Mouse (Mus musculus) testis, adult 2 months (tissue): ENCODE data around the gene Usp44.
"Not testable (repeated sequence)": the region's sequence is repeated elsewhere in the genome, so short reads cannot be mapped to it uniquely, and the experiment has no call there.

Experiments
- CTCF ChIP-seq: fragments of 200-500 bp; IDR thresholded peaks from 2 replicates; pipeline ENCODE4 v1.5.1; 2012; ENCODE audit warnings: low read depth, mild to moderate bottlenecking, inconsistent platforms, low read length, moderate library complexity; ENCODE audit not compliant: control insufficient read depth, insufficient read depth, insufficient replicate concordance
- POLR2A ChIP-seq: fragments of 200-500 bp; IDR thresholded peaks from 2 replicates; pipeline ENCODE4 v1.6.1; 2012; ENCODE audit warnings: low read depth, mild to moderate bottlenecking, inconsistent platforms, low read length, moderate library complexity; ENCODE audit not compliant: control insufficient read depth

DNA sequence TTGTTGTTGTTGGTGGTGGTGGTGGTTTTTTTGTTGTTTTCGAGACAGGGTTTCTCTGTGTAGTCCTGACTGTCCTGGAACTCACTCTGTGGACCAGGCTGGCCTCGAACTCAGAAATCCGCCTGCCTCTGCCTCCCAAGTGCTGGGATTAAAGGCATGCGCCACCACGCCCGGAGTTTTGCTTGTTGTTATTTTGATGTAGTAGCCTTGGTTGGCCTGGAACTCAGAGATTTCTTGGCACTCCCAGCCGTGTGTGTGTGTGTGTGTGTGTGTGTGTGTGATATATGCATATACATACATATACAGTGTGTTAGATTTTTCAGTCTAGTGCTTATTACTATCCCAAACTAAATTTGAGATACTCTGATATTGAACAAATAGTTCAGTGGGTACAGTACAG is 3.8 kb downstream of the Usp44 start:
- TF ChIP-seq CTCF, POLR2A: not testable (repeated sequence)
